Mouse (Mus musculus) heart, embryonic 10.5 days (tissue): ENCODE measurements around the gene Kcnc1. TPM values are rescaled to one million over a fixed set of nuclear protein-coding genes. Genes with fewer than 3 reads are reported as not detected.

Experiments used
- DNase-seq: peaks from one replicate; pipeline ENCODE4 v3.0.0-alpha.2; 2017; ENCODE audit warnings: low spot score
- H3K27ac ChIP-seq: fragments of 300-500 bp; sonication (generic); 2 replicates; pipeline ENCODE4 v1.5.1; 2016; ENCODE audit warnings: mild to moderate bottlenecking
- H3K27me3 ChIP-seq: fragments of 300-500 bp; sonication (generic); 2 replicates; pipeline ENCODE4 v1.6.1; 2016; ENCODE audit warnings: mild to moderate bottlenecking; ENCODE audit not compliant: poor library complexity, insufficient read depth, severe bottlenecking
- H3K36me3 ChIP-seq: fragments of 300-500 bp; sonication (generic); 2 replicates; pipeline ENCODE4 v1.6.1; 2016; ENCODE audit warnings: mild to moderate bottlenecking, moderate library complexity
- H3K4me1 ChIP-seq: fragments of 300-500 bp; sonication (generic); 2 replicates; pipeline ENCODE4 v1.6.1; 2016; ENCODE audit warnings: mild to moderate bottlenecking
- H3K4me3 ChIP-seq: fragments of 300-500 bp; sonication (generic); 2 replicates; pipeline ENCODE4 v1.5.1; 2016; ENCODE audit warnings: mild to moderate bottlenecking, moderate library complexity
- H3K9me3 ChIP-seq: fragments of 300-500 bp; sonication (generic); 2 replicates; pipeline ENCODE4 v1.6.1; 2016; ENCODE audit warnings: mild to moderate bottlenecking, moderate library complexity
- WGBS: fragments of 180-500 bp; shearing (Covaris S2); methylation state at CpG from one replicate; pipeline ENCODE4 v1.1.7; 2016; 5-methylcytosine and 5-hydroxymethylcytosine counted together
- polyA plus RNA-seq: library from polyadenylated mRNA; unstranded; fragments of >200 nt; fragmentation: Nextera tagmentation; extraction: Ambion mirVana; gene quantifications from 2 replicates; pipeline ENCODE4 v1.2.1, GENCODE M21; 2016

Kcnc1 gene
- polyA plus RNA-seq, 1 experiment from 2014 or later: 0.04 TPM

- no peak for DNase-seq
- H3K4me3 ChIP-seq: peak overlapping the region; percentile 65; the same call in 1 of the 2 replicates
- no peak overlapping the region for H3K27ac ChIP-seq
- WGBS: 11% methylated on average over 70 of the region's 70 CpGs
- no peaks in the 10 kb centered on the region for H3K9me3 ChIP-seq
- H3K36me3 ChIP-seq: no peaks in the 10 kb centered on the region
- H3K27me3 ChIP-seq: peaks cover 93% of the 10 kb centered on the region
- peaks cover 26% of the 10 kb centered on the region for H3K4me1 ChIP-seq
These were observed 1.5 kb downstream of the Kcnc1 start for GRCm38 (mm10) chr7:46397732-46398333.

GRCm38 (mm10) chr7:46398612-46399011 is 2.3 kb downstream of the Kcnc1 start:
- Histone ChIP-seq H3K4me1 (peaks cover 29% of the 10 kb centered on the region), H3K4me3 (no peak overlapping the region), H3K27ac (no peak overlapping the region), H3K36me3 (no peaks in the 10 kb centered on the region), H3K27me3 (peaks cover 94% of the 10 kb centered on the region), H3K9me3 (no peaks in the 10 kb centered on the region)
- DNase-seq: no peak
- 40% methylated on average over 4 of the region's 4 CpGs for WGBS

GRCm38 (mm10) chr7:46399676-46400075 is 3.4 kb downstream of the Kcnc1 start:
- no peak overlapping the region for H3K4me3 ChIP-seq
- H3K9me3 ChIP-seq: no peaks in the 10 kb centered on the region
- 71% methylated on average over 1 of the region's 1 CpGs for WGBS
- peaks cover 83% of the 10 kb centered on the region for H3K27me3 ChIP-seq
- peaks cover 30% of the 10 kb centered on the region for H3K4me1 ChIP-seq
- no peak overlapping the region for H3K27ac ChIP-seq
- H3K36me3 ChIP-seq: no peaks in the 10 kb centered on the region
- no peak for DNase-seq

- peaks cover 77% of the 10 kb centered on the region for H3K27me3 ChIP-seq
- WGBS: 42% methylated on average over 8 of the region's 8 CpGs
These were observed 4.0 kb downstream of the Kcnc1 start for GRCm38 (mm10) chr7:46400346-46400745.

GRCm38 (mm10) chr7:46401371-46402180 is 5.3 kb downstream of the Kcnc1 start:
- Histone ChIP-seq H3K36me3 (no peaks in the 10 kb centered on the region), H3K27me3 (peaks cover 77% of the 10 kb centered on the region), H3K27ac (no peak overlapping the region), H3K4me1 (peaks cover 20% of the 10 kb centered on the region), H3K4me3 (no peak overlapping the region), H3K9me3 (no peaks in the 10 kb centered on the region)
- DNase-seq: no peak
- 68% methylated on average over 3 of the region's 3 CpGs for WGBS

More at GRCm38 (mm10) chr7:46400346-46400745, 4.0 kb downstream of the Kcnc1 start:
- H3K4me1 ChIP-seq: peaks cover 30% of the 10 kb centered on the region
- H3K36me3 ChIP-seq: no peaks in the 10 kb centered on the region
- no peak overlapping the region for H3K4me3 ChIP-seq
- no peak overlapping the region for H3K27ac ChIP-seq
- no peak for DNase-seq
- no peaks in the 10 kb centered on the region for H3K9me3 ChIP-seq

- H3K36me3 ChIP-seq: no peaks in the 10 kb centered on the region
- 79% methylated on average over 15 of the region's 15 CpGs for WGBS
- peaks cover 4% of the 10 kb centered on the region; the same call in 1 of the 2 replicates for H3K4me1 ChIP-seq
- H3K27ac ChIP-seq: no peak overlapping the region
- H3K4me3 ChIP-seq: no peak overlapping the region
- peaks cover 74% of the 10 kb centered on the region for H3K27me3 ChIP-seq
- DNase-seq: no peak
- no peaks in the 10 kb centered on the region for H3K9me3 ChIP-seq
These were observed 7.6 kb downstream of the Kcnc1 start for GRCm38 (mm10) chr7:46403616-46404485.

GRCm38 (mm10) chr7:46404756-46405155 is 8.5 kb downstream of the Kcnc1 start:
- H3K36me3 ChIP-seq: no peaks in the 10 kb centered on the region
- peaks cover 73% of the 10 kb centered on the region for H3K27me3 ChIP-seq
- DNase-seq: no peak
- H3K4me1 ChIP-seq: peaks cover 4% of the 10 kb centered on the region; the same call in 1 of the 2 replicates
- H3K27ac ChIP-seq: no peak overlapping the region
- no peaks in the 10 kb centered on the region for H3K9me3 ChIP-seq
- 80% methylated on average over 7 of the region's 7 CpGs for WGBS
- no peak overlapping the region for H3K4me3 ChIP-seq

- H3K4me3 ChIP-seq: no peak overlapping the region
- no peak for DNase-seq
- 82% methylated on average over 9 of the region's 9 CpGs for WGBS
- no peaks in the 10 kb centered on the region for H3K36me3 ChIP-seq
- H3K27ac ChIP-seq: no peak overlapping the region
- H3K9me3 ChIP-seq: no peaks in the 10 kb centered on the region
- peaks cover 9% of the 10 kb centered on the region; the same call in 1 of the 2 replicates for H3K4me1 ChIP-seq
- H3K27me3 ChIP-seq: peaks cover 47% of the 10 kb centered on the region
These were observed 12.3 kb downstream of the Kcnc1 start for GRCm38 (mm10) chr7:46408606-46409005.

- H3K9me3 ChIP-seq: no peaks in the 10 kb centered on the region
- no peak overlapping the region for H3K27ac ChIP-seq
- DNase-seq: no peak
- H3K27me3 ChIP-seq: peaks cover 49% of the 10 kb centered on the region
- peaks cover 7% of the 10 kb centered on the region; the same call in 1 of the 2 replicates for H3K4me1 ChIP-seq
- no peaks in the 10 kb centered on the region for H3K36me3 ChIP-seq
- WGBS: 44% methylated on average over 12 of the region's 12 CpGs
- H3K4me3 ChIP-seq: no peak overlapping the region
These were observed 13.0 kb downstream of the Kcnc1 start for GRCm38 (mm10) chr7:46409204-46409789.

GRCm38 (mm10) chr7:46410727-46411126 is 14.4 kb downstream of the Kcnc1 start:
- Histone ChIP-seq H3K4me3 (no peak overlapping the region), H3K27ac (no peak overlapping the region), H3K27me3 (peaks cover 56% of the 10 kb centered on the region), H3K4me1 (peaks cover 7% of the 10 kb centered on the region; the same call in 1 of the 2 replicates), H3K9me3 (no peaks in the 10 kb centered on the region), H3K36me3 (no peaks in the 10 kb centered on the region)
- no peak for DNase-seq
- 78% methylated on average over 6 of the region's 6 CpGs for WGBS

GRCm38 (mm10) chr7:46412823-46413222 is 16.5 kb downstream of the Kcnc1 start:
- peaks cover 12% of the 10 kb centered on the region; the same call in 1 of the 2 replicates for H3K4me1 ChIP-seq
- H3K4me3 ChIP-seq: no peak overlapping the region
- no peak for DNase-seq
- peaks cover 47% of the 10 kb centered on the region; the same call in 1 of the 2 replicates for H3K27me3 ChIP-seq
- WGBS: 59% methylated on average over 5 of the region's 5 CpGs
- H3K9me3 ChIP-seq: no peaks in the 10 kb centered on the region
- H3K36me3 ChIP-seq: no peaks in the 10 kb centered on the region
- H3K27ac ChIP-seq: no peak overlapping the region

GRCm38 (mm10) chr7:46413959-46414725 is 17.8 kb downstream of the Kcnc1 start:
- H3K4me1 ChIP-seq: peaks cover 15% of the 10 kb centered on the region
- no peak for DNase-seq
- H3K27ac ChIP-seq: no peak overlapping the region
- H3K27me3 ChIP-seq: peaks cover 36% of the 10 kb centered on the region; the same call in 1 of the 2 replicates
- no peaks in the 10 kb centered on the region for H3K36me3 ChIP-seq
- no peak overlapping the region for H3K4me3 ChIP-seq
- no peaks in the 10 kb centered on the region for H3K9me3 ChIP-seq
- 53% methylated on average over 6 of the region's 6 CpGs for WGBS
